Mouse (Mus musculus): ENCODE data around the gene Ccnd3.

DNA sequence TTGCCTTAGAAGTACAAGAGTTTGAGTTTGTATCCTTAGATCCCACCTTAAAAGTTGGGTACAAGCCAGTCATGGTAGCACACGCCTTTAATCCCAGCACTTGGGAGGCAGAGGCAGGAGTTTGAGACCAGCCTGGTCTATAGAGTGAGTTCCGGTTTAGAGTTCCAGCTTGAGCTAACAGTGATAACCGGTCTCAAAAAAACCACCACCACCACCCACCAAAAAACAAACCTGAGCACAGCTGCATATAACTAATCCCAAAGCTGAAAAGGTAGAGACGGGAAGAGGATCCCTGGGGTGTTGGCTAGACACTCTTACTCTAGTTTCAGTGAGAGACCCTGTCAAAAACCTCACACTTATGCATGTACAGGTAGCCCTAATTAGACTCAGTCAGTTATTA lies 111.8 kb downstream of the Ccnd3 start:
- TF ChIP-seq CTCF (IDR thresholded peaks at IDR 0.05; ENCODE audit: borderline replicate concordance, control insufficient read depth, extremely low read depth, insufficient read depth, low read length, poor library complexity) (no peak), POLR2A (IDR thresholded peaks at IDR 0.05; ENCODE audit: control insufficient read depth, extremely low read depth, insufficient read depth, low read length, poor library complexity) (no peak)

Measured in thymus, adult 2 months (tissue).